Mouse (Mus musculus) myocyte (in vitro differentiated cells): ENCODE data around the gene Szt2. TPM values are rescaled to one million over a fixed set of nuclear protein-coding genes. Genes with fewer than 3 reads are reported as not detected.

Experiments
- H3K27me3 ChIP-seq: one replicate; pipeline ENCODE4 v1.6.1; 2011; ENCODE audit not compliant: control insufficient read depth, insufficient read depth, insufficient read length
- H3K36me3 ChIP-seq: one replicate; pipeline ENCODE4 v1.6.1; 2011; ENCODE audit not compliant: control insufficient read depth, insufficient read depth
- H3K4me2 ChIP-seq: one replicate; pipeline ENCODE4 v1.6.1; 2011; ENCODE audit warnings: low read depth, control low read depth
- H3K4me3 ChIP-seq: one replicate; pipeline ENCODE4 v1.5.1; 2011; ENCODE audit warnings: mild to moderate bottlenecking, control low read depth, moderate library complexity
- H3K79me2 ChIP-seq: one replicate; pipeline ENCODE4 v1.6.1; 2011; ENCODE audit not compliant: control insufficient read depth, insufficient read depth
- H3ac ChIP-seq: one replicate; pipeline ENCODE4 v1.6.1; 2011; ENCODE audit not compliant: control insufficient read depth, insufficient read length
- CEBPB ChIP-seq: IDR thresholded peaks from 2 replicates; pipeline ENCODE4 v1.6.1; 2011; ENCODE audit warnings: mild to moderate bottlenecking, moderate library complexity; ENCODE audit not compliant: poor library complexity, insufficient read depth, severe bottlenecking
- E2F4 ChIP-seq: IDR thresholded peaks from one replicate; pipeline ENCODE4 v1.6.1; 2011; ENCODE audit warnings: mild to moderate bottlenecking, control low read depth, moderate library complexity; ENCODE audit not compliant: insufficient read depth
- MAX ChIP-seq: IDR thresholded peaks from one replicate; pipeline ENCODE4 v1.6.1; 2011; ENCODE audit warnings: low read depth, mild to moderate bottlenecking, control low read depth
- MYOD1 ChIP-seq, 3 experiments: IDR thresholded peaks; one replicate each; pipeline ENCODE4 v1.6.1; 2011; ENCODE audit warnings: control low read depth in 2 of 3, low read depth in 2 of 3, mild to moderate bottlenecking in 2 of 3, moderate library complexity in 1 of 3; ENCODE audit not compliant: insufficient read length in 2 of 3, control insufficient read depth in 1 of 3
- MYOG ChIP-seq, 3 experiments: IDR thresholded peaks; one replicate each; pipeline ENCODE4 v1.6.1; 2011; ENCODE audit warnings: control low read depth in 2 of 3, low read depth in 2 of 3, mild to moderate bottlenecking in 2 of 3; ENCODE audit not compliant: insufficient read length in 2 of 3, control insufficient read depth in 1 of 3, insufficient read depth in 1 of 3
- POLR2A ChIP-seq: IDR thresholded peaks from one replicate; pipeline ENCODE4 v1.6.1; 2011; ENCODE audit warnings: low read depth, mild to moderate bottlenecking, control low read depth, moderate library complexity; ENCODE audit not compliant: insufficient read length
- POLR2AphosphoS2 ChIP-seq: IDR thresholded peaks from one replicate; pipeline ENCODE4 v1.6.1; 2011; ENCODE audit warnings: low read depth, control low read depth; ENCODE audit not compliant: insufficient read length
- REST ChIP-seq: IDR thresholded peaks from one replicate; pipeline ENCODE4 v1.6.1; 2011; ENCODE audit warnings: mild to moderate bottlenecking, control low read depth, moderate library complexity; ENCODE audit not compliant: insufficient read depth, insufficient read length
- SRF ChIP-seq: IDR thresholded peaks from one replicate; pipeline ENCODE4 v1.6.1; 2011; ENCODE audit warnings: low read depth; ENCODE audit not compliant: control insufficient read depth, insufficient read length
- TCF12 ChIP-seq: IDR thresholded peaks from one replicate; pipeline ENCODE4 v1.6.1; 2011; ENCODE audit warnings: mild to moderate bottlenecking, control low read depth; ENCODE audit not compliant: poor library complexity, insufficient read depth, severe bottlenecking
- TCF3 ChIP-seq: IDR thresholded peaks from one replicate; pipeline ENCODE4 v1.6.1; 2011; ENCODE audit warnings: low read depth, control low read depth; ENCODE audit not compliant: insufficient read length
- USF1 ChIP-seq: IDR thresholded peaks from one replicate; pipeline ENCODE4 v1.6.1; 2011; ENCODE audit warnings: low read depth, mild to moderate bottlenecking, control low read depth, moderate library complexity
- polyA plus RNA-seq: library from polyadenylated mRNA; unstranded; fragments of >200 nt; fragmentation: generic; extraction: Trizol; gene quantifications from one replicate; pipeline ENCODE4 v1.2.1, GENCODE M21; 2012; ENCODE audit warnings: missing spikeins

Gene Szt2
- polyA plus RNA-seq = 8.1 TPM

- Histone ChIP-seq H3K4me2 (peak within 1 kb of the TSS; percentile 91), H3K27me3 (no peaks in the 10 kb centered on the region), H3ac (peak within 1 kb of the TSS; percentile 47), H3K79me2 (peaks cover 40% of the 10 kb centered on the region), H3K4me3 (peak within 1 kb of the TSS; percentile 97), H3K36me3 (peaks cover 19% of the 10 kb centered on the region)
- peak; percentile 65 for TF ChIP-seq POLR2A
- TF ChIP-seq MYOG (IDR thresholded peaks at IDR 0.05; ENCODE audit: control insufficient read depth in 1 of 3, insufficient read depth in 1 of 3, insufficient read length in 2 of 3, low read depth in 2 of 3) = no peak
- TF ChIP-seq POLR2AphosphoS2 = peak; percentile 41
Observed at GRCm38 (mm10) chr4:118409142-118409900, at the start of gene Szt2, which contains the start of gene Med8. TSS of gene Szt2 (minus strand) at chr4:118409273. TSS of gene Med8 (plus strand) at chr4:118409337.

- no peak within 1 kb of the TSS for H3ac ChIP-seq
- H3K4me2 ChIP-seq = no peak within 1 kb of the TSS
- peaks cover 62% of the 10 kb centered on the region for H3K27me3 ChIP-seq
- TF ChIP-seq SRF (no peak), CEBPB (no peak), TCF12 (no peak), POLR2A (no peak), MAX (no peak), TCF3 (no peak), MYOG (IDR thresholded peaks at IDR 0.05; ENCODE audit: control insufficient read depth in 1 of 3, insufficient read depth in 1 of 3, insufficient read length in 2 of 3, low read depth in 2 of 3) (no peak), POLR2AphosphoS2 (no peak), REST (no peak)
- no peaks in the 10 kb centered on the region for H3K79me2 ChIP-seq
- no peaks in the 10 kb centered on the region for H3K36me3 ChIP-seq
- H3K4me3 ChIP-seq = no peak within 1 kb of the TSS
Observed at GRCm38 (mm10) chr4:118457345-118457975, 48.4 kb upstream of the Szt2 start, which contains the start of gene Mpl. TSS of gene Mpl (minus strand) at chr4:118457513.

- Histone ChIP-seq H3K79me2 (no peaks in the 10 kb centered on the region), H3K4me2 (peak overlapping the region; percentile 50), H3ac (no peak overlapping the region), H3K27me3 (peaks cover 29% of the 10 kb centered on the region), H3K36me3 (no peaks in the 10 kb centered on the region), H3K4me3 (no peak overlapping the region)
- TF ChIP-seq POLR2A (no peak), TCF3 (no peak), SRF (no peak), E2F4 (no peak), CEBPB (no peak), REST (no peak)
Observed at GRCm38 (mm10) chr4:118446415-118447153, 37.5 kb upstream of the Szt2 start.

- Histone ChIP-seq H3K27me3 (peaks cover 28% of the 10 kb centered on the region), H3ac (no peak overlapping the region), H3K4me3 (no peak overlapping the region), H3K4me2 (peak overlapping the region; percentile 50), H3K79me2 (no peaks in the 10 kb centered on the region), H3K36me3 (no peaks in the 10 kb centered on the region)
- TF ChIP-seq USF1 = no peak
- no peak for TF ChIP-seq TCF12
- no peak for TF ChIP-seq REST
- TF ChIP-seq MYOG (IDR thresholded peaks at IDR 0.05; ENCODE audit: control insufficient read depth in 1 of 3, insufficient read depth in 1 of 3, insufficient read length in 2 of 3, low read depth in 2 of 3) = no peak
- no peak for TF ChIP-seq POLR2AphosphoS2
- TF ChIP-seq POLR2A = no peak
- no peak for TF ChIP-seq TCF3
- TF ChIP-seq CEBPB = no peak
- no peak for TF ChIP-seq SRF
- no peak for TF ChIP-seq E2F4
- no peak for TF ChIP-seq MYOD1 (IDR thresholded peaks at IDR 0.05; ENCODE audit: control insufficient read depth in 1 of 3, insufficient read length in 2 of 3, low read depth in 2 of 3)
- no peak for TF ChIP-seq MAX
Observed at GRCm38 (mm10) chr4:118445781-118446414, 36.8 kb upstream of the Szt2 start.
